Mouse (Mus musculus) neural tube, embryonic 12.5 days (tissue): ENCODE measurements around the gene Serbp1. TPM values are rescaled to one million over a fixed set of nuclear protein-coding genes. Genes with fewer than 3 reads are reported as not detected.

Experiments used
- ATAC-seq: fragments of 200-750 bp; cut with Nextera tagmentation; 2 replicates; pipeline ENCODE4 v1.8.0; 2017; ENCODE audit warnings: low read depth, mild to moderate bottlenecking, moderate TSS enrichment, moderate library complexity; ENCODE audit not compliant: low FRiP score
- H3K27ac ChIP-seq: fragments of 300-500 bp; sonication (generic); 2 replicates; pipeline ENCODE4 v1.5.1; 2016
- H3K27me3 ChIP-seq: fragments of 300-500 bp; sonication (generic); replicated peaks from 2 replicates; pipeline ENCODE4 v1.6.1; 2016; ENCODE audit warnings: mild to moderate bottlenecking
- H3K36me3 ChIP-seq: fragments of 300-500 bp; sonication (generic); 2 replicates; pipeline ENCODE4 v1.6.1; 2016; ENCODE audit warnings: mild to moderate bottlenecking
- H3K4me1 ChIP-seq: fragments of 300-500 bp; sonication (generic); 2 replicates; pipeline ENCODE4 v1.6.1; 2016
- H3K4me2 ChIP-seq: fragments of 300-500 bp; sonication (generic); replicated peaks from 2 replicates; pipeline ENCODE4 v1.6.1; 2016; ENCODE audit warnings: mild to moderate bottlenecking
- H3K4me3 ChIP-seq: fragments of 300-500 bp; sonication (generic); 2 replicates; pipeline ENCODE4 v1.5.1; 2016
- H3K9ac ChIP-seq: fragments of 300-500 bp; sonication (generic); 2 replicates; pipeline ENCODE4 v1.6.1; 2016; ENCODE audit warnings: mild to moderate bottlenecking
- H3K9me3 ChIP-seq: fragments of 300-500 bp; sonication (generic); 2 replicates; pipeline ENCODE4 v1.6.1; 2016; ENCODE audit warnings: mild to moderate bottlenecking
- WGBS: fragments of 180-500 bp; shearing (Covaris S2); methylation state at CpG from one replicate; pipeline ENCODE4 v1.1.7; 2016; 5-methylcytosine and 5-hydroxymethylcytosine counted together
- polyA plus RNA-seq: library from polyadenylated mRNA; unstranded; fragments of >200 nt; fragmentation: Nextera tagmentation; extraction: Ambion mirVana; gene quantifications from 2 replicates; pipeline ENCODE4 v1.2.1, GENCODE M21; 2016

Gene Serbp1
- polyA plus RNA-seq, 1 experiment from 2014 or later: 429 TPM

DNA sequence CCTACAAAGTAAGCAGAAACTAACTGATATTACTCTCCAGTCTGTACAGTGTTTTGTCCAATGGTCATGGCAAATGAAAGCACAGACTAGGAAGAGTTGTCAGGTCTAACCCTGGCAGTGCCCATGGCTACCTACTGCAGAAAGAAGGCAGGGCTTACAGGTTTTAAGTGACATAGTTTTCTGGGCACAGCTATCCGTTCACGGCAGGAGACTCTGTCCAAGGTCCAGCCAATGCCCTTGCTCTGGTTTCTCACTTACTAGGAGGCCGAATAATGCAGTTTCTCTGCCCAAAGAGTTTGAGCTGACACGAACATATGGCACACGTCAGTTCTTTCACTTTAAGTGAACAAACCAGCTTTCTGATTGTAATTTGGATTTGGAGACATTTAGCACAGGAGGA lies 79.1 kb downstream of the Serbp1 start:
- H3K4me3 ChIP-seq: no peak overlapping the region
- H3K4me2 ChIP-seq: no peak overlapping the region
- no peaks in the 10 kb centered on the region for H3K4me1 ChIP-seq
- no peaks in the 10 kb centered on the region for H3K27me3 ChIP-seq
- no peak overlapping the region for H3K27ac ChIP-seq
- no peak overlapping the region for H3K9ac ChIP-seq
- 82% methylated on average over 5 of the region's 5 CpGs for WGBS
- H3K36me3 ChIP-seq: no peaks in the 10 kb centered on the region
- no peak for ATAC-seq
- H3K9me3 ChIP-seq: no peaks in the 10 kb centered on the region

DNA sequence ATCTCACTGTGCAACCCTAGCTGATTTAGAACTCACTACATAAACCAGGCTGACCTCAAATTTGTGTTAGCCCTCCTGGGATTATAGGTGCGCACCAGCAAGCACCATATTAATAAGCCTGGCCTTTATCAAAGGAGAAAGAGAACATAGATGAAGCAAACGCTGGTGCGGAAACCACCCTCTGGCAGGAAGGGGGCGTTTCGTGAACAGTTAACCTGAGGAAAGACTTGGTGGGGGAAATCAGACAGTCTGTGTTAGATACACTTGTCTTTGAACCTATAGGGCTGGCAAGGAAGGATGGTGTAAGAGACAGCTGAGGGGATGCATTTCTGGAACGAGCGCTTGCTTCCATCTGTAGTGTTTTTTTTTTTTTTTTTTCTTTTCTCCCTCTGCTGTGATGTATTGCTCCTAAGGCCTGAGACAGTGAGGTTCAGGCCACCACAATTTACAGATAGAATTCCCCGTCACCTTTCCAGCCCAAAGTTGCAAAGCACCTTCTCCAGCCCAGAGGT lies 79.9 kb downstream of the Serbp1 start:
- no peak for ATAC-seq
- WGBS: 82% methylated on average over 8 of the region's 8 CpGs
- Histone ChIP-seq H3K4me3 (no peak overlapping the region), H3K9ac (no peak overlapping the region), H3K9me3 (no peaks in the 10 kb centered on the region), H3K4me2 (no peak overlapping the region), H3K27me3 (no peaks in the 10 kb centered on the region), H3K36me3 (no peaks in the 10 kb centered on the region), H3K27ac (no peak overlapping the region), H3K4me1 (no peaks in the 10 kb centered on the region)

DNA sequence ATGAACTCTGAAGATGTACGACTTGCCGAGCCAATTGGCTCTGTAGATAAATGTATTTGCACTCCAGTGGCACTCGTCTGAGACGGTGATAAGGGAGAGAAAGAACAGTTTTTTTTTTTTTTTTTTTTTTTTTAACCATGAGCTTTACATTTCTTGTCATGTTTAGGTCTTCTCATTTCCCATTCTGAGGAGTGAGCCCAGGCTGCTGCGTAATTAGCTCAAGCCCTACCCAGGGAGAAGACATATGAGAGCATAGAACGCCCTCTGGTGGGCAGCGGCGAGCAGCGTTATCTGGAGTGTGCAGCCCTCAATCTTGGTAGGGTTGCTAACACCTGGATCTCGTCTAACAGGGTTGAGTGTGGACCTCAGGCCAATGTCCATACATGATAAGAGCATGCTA lies 80.5 kb downstream of the Serbp1 start:
- peak; percentile 44; the same call in 1 of the 2 replicates for ATAC-seq
- Histone ChIP-seq H3K9ac (no peak overlapping the region), H3K36me3 (no peaks in the 10 kb centered on the region), H3K4me2 (no peak overlapping the region), H3K9me3 (no peaks in the 10 kb centered on the region), H3K4me3 (no peak overlapping the region), H3K4me1 (no peaks in the 10 kb centered on the region), H3K27ac (no peak overlapping the region), H3K27me3 (no peaks in the 10 kb centered on the region)
- WGBS: 30% methylated on average over 10 of the region's 10 CpGs

DNA sequence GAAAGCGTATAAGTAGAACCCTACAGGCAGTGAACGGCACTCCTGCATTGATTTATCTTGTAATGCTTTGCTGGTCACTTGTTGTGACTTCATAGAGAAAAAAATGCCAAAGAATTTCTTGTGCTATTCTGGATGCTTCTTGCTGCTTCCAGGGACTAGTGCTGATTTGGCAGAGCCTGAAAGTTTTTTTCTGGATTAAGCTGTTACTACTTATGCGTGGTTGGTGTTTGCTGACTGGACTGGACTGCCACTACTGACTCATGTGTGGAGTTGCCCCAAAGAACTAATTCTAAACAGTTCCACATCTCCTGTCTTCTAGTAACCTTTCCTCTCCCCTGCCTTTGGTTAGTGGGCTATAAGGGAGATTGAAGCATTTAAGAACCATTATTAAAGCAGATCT lies 85.8 kb downstream of the Serbp1 start:
- no peak for ATAC-seq
- no peaks in the 10 kb centered on the region for H3K36me3 ChIP-seq
- 87% methylated on average over 3 of the region's 3 CpGs for WGBS

DNA sequence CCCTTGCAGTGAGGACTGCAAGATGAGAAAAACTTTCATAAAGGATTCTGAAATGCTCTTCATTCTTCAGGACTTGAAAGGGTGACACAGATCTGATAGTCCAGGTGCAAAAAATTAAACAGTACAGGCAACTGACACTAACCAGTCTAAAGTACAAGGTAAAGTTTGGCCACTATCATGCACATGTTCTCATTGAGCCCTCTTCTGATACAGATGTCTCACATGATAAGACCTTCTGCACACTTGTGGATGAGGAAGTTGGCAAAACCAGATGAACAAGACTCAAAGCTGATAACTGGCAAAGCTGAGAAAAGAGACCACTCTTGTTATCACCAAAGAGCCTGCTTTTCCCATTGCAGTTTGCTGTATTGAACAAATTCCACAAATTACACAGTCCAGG lies 100.0 kb downstream of the Serbp1 start:
- Histone ChIP-seq H3K4me1 (no peaks in the 10 kb centered on the region), H3K27me3 (no peaks in the 10 kb centered on the region), H3K4me3 (no peak overlapping the region), H3K9ac (no peak overlapping the region), H3K9me3 (no peaks in the 10 kb centered on the region), H3K27ac (no peak overlapping the region), H3K4me2 (no peak overlapping the region), H3K36me3 (no peaks in the 10 kb centered on the region)
- no peak for ATAC-seq

More for the DNA sequence above, 85.8 kb downstream of the Serbp1 start:
- Histone ChIP-seq H3K4me3 (no peak overlapping the region), H3K27me3 (no peaks in the 10 kb centered on the region), H3K27ac (no peak overlapping the region), H3K9me3 (no peaks in the 10 kb centered on the region), H3K4me1 (no peaks in the 10 kb centered on the region), H3K9ac (no peak overlapping the region), H3K4me2 (no peak overlapping the region)

DNA sequence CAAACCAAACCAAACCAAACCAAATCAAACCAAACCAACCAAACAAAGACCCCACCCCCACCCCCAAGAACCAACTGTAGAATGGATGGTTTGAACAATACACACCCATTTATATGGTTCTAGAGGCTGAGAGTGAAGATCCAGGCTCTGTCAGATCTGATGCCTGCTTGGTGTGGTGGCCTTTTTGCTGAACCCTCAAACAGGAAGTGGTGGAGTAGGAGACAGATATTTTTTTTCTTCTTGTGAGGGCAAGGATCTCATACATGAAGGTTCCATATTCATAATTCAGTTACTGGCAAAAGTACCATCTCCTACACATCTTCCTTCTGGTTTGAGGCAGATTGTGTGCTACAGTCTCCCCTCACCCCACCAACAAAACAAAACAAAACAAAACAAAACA lies 101.5 kb downstream of the Serbp1 start:
- Histone ChIP-seq H3K9me3 (no peaks in the 10 kb centered on the region), H3K27ac (no peak overlapping the region), H3K27me3 (no peaks in the 10 kb centered on the region), H3K9ac (no peak overlapping the region), H3K4me3 (no peak overlapping the region), H3K4me1 (no peaks in the 10 kb centered on the region), H3K4me2 (no peak overlapping the region), H3K36me3 (no peaks in the 10 kb centered on the region)
- no peak for ATAC-seq

Other genes starting within 250 kb of the Serbp1 start
- gene Gadd45a, start 200.7 kb upstream of the Serbp1 start, polyA plus RNA-seq: 35.3 and 35.6 TPM in 2 replicates
- gene Il12rb2, start 138.0 kb downstream of the Serbp1 start, polyA plus RNA-seq: 0.10 TPM in 1 of 2 replicates, not detected in the other